Mouse (Mus musculus) retina, postnatal 7 days (tissue): ENCODE results near the gene Map3k15.

Experiments used
- DNase-seq: peaks from one replicate; pipeline ENCODE4 v3.0.0-alpha.2; 2012; ENCODE audit warnings: low read depth, low spot score

Gene Map3k15

GRCm38 (mm10) chrX:159988002-159988960 is at the start of gene Map3k15:
Gene Map3k15, plus strand, starts transcription at chrX:159988433.
- DNase-seq: peak; percentile 27

DNA sequence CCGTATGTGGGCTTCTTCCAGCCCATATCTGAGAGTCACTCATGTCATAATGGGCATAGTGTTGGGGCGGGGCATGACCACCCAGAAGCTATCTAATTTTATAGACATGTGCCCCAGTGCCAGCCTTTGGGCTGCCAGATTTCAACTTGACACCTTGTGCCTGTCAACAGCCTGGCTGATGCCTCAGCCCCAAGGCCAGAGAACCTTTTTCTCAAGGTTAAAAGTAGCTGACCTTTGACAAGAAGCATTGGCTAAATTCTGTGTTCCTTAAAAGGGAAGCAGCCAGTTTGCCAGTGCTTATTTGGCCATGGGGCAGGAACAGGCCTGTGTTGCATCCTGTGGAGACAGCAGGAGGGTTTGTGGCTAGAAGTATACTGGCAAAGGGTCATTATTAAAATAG is 45.7 kb upstream of the Map3k15 start:
- no peak for DNase-seq

DNA sequence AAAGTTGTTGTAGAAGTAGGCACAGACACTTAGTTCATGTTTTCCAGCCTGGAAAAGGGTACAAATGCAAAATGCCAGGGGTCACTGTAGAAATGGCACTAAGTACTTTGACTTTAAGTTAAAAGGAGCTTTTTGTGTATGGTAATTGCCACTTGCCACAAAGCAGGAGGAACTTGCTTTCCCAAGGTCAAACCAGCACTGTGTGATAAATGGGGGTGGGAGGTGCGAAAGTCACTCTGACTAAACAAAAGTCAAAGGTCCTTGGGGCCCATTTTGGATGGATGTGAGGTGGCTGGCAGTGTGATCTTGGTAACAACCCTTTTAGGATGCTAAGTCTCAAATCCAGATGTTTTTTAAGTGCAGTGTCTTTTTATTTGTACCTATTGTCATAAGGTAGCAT is 44.6 kb upstream of the Map3k15 start:
- DNase-seq: no peak

- DNase-seq: no peak
These were observed 34.4 kb upstream of the Map3k15 start for GRCm38 (mm10) chrX:159953546-159954429.

GRCm38 (mm10) chrX:159954430-159954779 is 33.8 kb upstream of the Map3k15 start:
- DNase-seq: no peak

DNA sequence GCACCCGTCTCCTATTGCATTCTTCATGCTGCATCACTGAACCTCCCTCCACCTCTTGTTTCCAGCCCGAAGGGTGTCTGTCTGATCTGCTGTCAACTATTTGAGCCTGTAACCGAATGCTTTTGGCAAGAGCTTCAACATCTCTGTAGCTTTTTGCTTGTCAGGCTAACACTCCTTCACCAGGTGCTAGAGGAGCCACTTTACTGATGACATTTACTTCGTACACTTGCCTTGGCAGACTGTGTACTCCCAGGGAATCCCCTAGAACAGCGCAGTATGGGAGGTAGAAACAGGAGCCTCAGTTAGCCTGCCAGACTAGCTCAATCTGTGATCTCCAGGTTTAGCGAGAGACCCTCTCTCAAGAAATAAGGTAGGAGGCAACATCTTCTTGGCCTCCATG is 32.8 kb upstream of the Map3k15 start:
- no peak for DNase-seq

- DNase-seq: no peak
These were observed 26.8 kb upstream of the Map3k15 start for GRCm38 (mm10) chrX:159961385-159961784.

- peak; percentile 48 for DNase-seq
These were observed 25.0 kb upstream of the Map3k15 start for GRCm38 (mm10) chrX:159963273-159963672.

DNA sequence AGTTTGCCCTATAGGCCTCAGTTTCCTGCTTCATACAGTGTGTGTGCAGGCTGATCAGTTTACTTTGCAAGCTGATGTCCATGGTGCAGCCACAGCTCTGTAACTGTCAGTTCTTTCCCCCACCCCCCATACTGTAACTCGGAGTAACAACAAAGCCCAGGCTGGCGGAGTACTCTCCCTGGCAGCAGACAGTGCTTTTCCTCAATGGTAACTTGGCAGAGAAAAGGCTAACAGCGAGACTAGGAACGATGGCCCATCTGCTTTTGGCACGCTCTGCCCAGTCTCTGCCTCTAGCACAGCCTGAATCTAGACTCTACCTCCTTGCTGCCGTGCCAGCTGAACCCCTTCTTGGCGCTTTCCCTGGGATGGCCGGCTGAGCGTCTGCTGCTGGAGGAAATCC is 24.3 kb upstream of the Map3k15 start:
- DNase-seq: no peak

GRCm38 (mm10) chrX:159969025-159969424 is 19.2 kb upstream of the Map3k15 start:
- DNase-seq: no peak

DNA sequence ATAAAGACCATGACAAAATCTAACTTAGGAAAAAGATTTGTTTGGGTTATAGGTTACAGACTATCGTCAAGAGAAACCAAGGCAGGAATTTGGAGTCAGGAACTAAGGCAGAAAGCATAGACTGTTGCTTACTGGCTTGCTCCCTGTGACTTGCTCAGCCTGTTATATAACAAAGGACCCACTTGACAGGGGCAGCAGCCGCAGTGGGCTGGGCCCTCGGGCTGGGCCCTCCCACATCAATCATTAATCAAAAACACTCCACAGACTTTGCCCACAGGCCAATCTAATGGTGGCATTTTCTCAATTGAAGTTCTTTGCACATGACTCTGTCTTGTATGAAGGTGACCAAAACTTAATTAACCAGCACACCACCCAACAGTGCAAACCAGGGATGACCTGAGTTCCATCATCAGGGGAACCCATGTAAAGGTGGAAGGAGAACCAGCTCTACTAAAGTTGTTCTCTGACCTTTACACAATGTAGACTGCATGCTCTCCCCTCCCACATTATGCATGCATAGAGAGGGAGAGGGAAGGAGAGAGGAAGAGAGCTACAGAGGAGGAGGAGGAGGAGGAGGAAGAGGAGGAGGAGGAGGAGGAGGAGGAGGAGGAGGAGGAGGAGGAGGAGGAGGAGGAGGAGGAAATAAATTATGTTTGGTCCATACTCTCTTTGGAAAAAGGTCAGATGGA is 17.0 kb upstream of the Map3k15 start:
- no peak for DNase-seq

GRCm38 (mm10) chrX:159973730-159974129 is 14.5 kb upstream of the Map3k15 start:
- peak; percentile 21 for DNase-seq

GRCm38 (mm10) chrX:159976243-159976642 is 12.0 kb upstream of the Map3k15 start:
- DNase-seq: no peak

- DNase-seq: no peak
These were observed 7.6 kb downstream of the Map3k15 start for GRCm38 (mm10) chrX:159995808-159996207.

GRCm38 (mm10) chrX:160053306-160053705 is 65.1 kb downstream of the Map3k15 start:
- no peak for DNase-seq

GRCm38 (mm10) chrX:160054643-160055042 is 66.4 kb downstream of the Map3k15 start:
- DNase-seq: no peak

GRCm38 (mm10) chrX:160091973-160092372 is 103.7 kb downstream of the Map3k15 start:
- DNase-seq: no peak

- DNase-seq: no peak
These were observed 119.6 kb downstream of the Map3k15 start for GRCm38 (mm10) chrX:160107817-160108216.

DNA sequence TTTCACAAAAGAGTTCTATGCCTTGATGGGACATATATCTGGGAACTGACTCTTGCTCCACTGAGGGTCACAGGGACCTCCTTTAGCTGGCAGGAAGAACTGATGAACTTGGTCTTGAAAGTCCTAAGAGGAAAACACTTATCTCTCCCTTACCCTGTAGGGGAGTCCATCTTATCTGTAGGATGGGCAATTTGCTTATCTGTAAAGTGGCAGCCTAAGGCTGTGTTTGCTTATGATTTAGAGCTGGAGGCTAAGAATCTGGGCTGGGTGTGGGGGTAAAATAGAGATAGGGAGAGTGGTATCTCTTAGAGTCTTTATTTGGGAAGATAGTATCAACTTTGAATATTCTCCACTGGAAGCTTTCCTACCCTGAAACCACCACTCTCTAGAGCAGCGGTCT is 125.5 kb downstream of the Map3k15 start:
- no peak for DNase-seq

DNA sequence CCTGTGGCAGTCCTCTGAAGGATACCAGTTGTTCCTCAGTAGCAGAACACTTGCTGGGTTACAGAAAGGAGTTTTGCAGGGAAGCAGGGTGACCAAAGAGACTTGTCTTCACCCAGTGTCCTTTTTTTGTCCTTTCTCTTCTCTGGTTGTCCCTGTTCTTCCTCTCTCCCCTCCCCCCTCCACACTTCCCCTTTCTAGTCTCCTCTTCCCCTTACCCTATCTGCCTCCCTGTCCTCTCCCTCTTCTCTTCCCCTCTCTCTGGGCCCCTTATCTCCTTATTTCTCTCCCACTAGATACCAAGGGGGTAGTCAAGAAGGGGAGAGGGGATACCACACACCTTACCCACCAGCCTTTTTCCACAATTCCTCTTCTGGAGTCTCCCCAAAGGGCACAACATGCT is 127.8 kb downstream of the Map3k15 start:
- DNase-seq: no peak

DNA sequence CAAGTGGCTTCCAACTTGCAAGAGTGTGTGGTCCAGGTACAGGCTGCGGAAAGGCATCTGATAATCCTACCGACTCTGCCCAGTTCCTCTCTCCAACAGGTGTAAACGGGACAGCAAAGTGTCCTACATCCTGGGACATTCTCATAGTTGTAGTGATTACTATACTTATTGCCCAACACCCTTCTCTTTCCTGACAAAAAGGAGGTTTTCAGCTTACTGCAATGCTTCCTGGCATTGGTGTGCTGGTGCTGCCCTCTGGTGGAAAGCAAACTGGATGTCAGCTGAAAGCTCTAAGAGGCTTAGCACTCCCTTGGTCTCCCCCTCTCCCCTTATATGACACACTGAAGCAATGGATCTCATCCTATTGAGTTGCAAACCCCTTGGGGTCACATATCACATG is 128.4 kb downstream of the Map3k15 start:
- DNase-seq: peak; percentile 34
